Mouse (Mus musculus): ENCODE data around the gene Iqcf1.

Gene Iqcf1

GRCm38 (mm10) chr9:106464751-106465541 lies 34.8 kb upstream of the Iqcf1 start:
- 1% methylated on average over 99 of the region's 99 CpGs for WGBS

DNA sequence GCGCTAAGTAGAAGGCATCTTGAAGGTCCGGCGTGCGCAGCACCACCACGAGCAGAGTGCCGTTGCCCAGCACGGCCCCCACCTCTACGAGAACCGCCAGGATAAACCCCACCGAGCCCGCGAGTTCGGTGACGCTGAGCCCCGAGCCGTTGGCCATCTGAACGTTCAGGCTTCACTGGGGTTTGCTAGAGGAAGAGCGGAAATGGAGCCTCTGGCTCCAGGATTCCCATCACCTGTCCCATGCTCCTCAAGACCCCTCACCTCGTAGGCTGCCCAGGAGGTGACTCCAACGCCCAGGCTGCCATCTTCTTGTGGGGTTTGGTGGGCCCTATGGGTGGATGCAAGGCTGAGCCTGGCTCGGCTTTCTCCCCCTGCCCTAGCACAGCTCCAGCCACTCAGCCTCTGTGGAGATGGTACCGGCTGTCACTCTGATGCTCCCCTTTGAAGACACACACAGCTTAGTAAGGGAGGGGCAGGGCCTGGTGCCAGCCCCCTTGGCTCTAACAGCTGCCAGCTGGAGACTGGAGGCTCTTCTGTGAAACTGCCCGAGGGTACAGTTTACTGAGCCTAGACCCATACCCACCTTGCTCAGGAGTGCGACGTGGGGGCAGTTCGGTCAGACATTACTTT lies 34.1 kb upstream of the Iqcf1 start, which contains the start of gene Gpr62:
Gene Gpr62, minus strand, starts transcription at position 368 of the 630 bp plus-strand sequence.
- WGBS: 14% methylated on average over 26 of the region's 26 CpGs

GRCm38 (mm10) chr9:106466721-106467120 lies 33.0 kb upstream of the Iqcf1 start:
- WGBS: 91% methylated on average over 6 of the region's 6 CpGs

DNA sequence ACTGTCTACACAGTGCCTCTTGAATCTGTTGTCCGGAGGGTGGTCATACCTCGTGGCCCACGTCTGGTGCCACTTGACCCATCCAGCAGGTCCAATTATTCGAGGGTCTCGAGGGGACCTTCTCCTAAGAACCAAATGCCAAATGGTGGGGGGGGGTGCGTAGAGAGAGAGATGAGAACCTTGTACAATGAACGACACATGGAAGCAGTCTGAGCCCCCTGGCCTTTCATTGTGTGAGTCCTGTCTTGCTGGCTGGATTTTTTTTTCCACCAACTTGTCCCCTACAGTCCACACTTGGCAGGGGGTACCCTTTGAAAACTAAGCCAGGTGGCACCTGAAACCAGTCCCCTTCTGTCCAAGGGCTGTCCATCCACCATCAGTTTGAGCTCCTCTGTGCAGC lies 32.0 kb upstream of the Iqcf1 start:
- 89% methylated on average over 7 of the region's 7 CpGs for WGBS

DNA sequence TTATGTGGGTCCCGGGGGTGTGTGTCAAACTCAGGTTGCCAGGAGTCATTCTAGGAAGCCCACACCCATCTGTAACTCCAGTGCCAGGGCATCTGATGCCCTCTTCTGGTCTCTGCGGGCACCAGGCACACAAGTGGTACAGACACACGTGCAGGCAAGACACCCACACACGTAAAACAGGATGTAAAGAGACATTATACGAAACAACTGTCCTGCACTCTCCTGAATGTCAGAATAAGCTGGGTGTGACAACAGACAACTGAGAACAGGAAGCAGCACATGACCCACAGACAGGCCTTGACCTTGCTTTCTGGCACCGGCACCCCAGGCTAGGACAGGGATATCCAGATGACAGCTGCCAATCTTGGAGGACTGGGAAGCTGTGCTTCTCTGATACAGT lies 30.4 kb upstream of the Iqcf1 start:
- 50% methylated on average over 6 of the region's 6 CpGs for WGBS

- WGBS: 62% methylated on average over 9 of the region's 9 CpGs
Observed at GRCm38 (mm10) chr9:106469776-106470175, 30.0 kb upstream of the Iqcf1 start.

- 65% methylated on average over 14 of the region's 14 CpGs for WGBS
Observed at GRCm38 (mm10) chr9:106470991-106471750, 28.6 kb upstream of the Iqcf1 start.

GRCm38 (mm10) chr9:106471892-106472291 lies 27.9 kb upstream of the Iqcf1 start:
- 35% methylated on average over 5 of the region's 5 CpGs for WGBS

DNA sequence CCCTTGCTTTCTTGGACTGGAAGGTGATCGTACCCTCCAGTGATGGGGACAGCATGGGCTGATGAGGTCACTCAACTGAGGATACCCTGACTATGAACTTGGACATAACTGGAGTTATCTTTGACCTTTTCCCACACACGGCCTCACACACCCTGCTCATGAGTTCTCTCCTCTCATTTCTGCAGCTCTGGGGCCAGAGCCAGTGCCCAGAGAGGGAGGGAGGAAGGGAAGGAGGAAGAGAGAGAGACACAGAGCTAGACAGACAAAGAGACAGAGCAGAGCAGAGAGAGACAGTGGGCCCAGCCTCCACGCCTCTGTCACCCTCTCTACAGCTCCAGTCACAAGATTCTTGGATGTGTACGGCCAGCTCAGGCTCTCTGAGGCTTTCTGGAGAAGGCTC lies 27.4 kb upstream of the Iqcf1 start:
- WGBS: 70% methylated on average over 4 of the region's 4 CpGs

- 92% methylated on average over 16 of the region's 16 CpGs for WGBS
Observed at GRCm38 (mm10) chr9:106473081-106473752, 26.6 kb upstream of the Iqcf1 start.

DNA sequence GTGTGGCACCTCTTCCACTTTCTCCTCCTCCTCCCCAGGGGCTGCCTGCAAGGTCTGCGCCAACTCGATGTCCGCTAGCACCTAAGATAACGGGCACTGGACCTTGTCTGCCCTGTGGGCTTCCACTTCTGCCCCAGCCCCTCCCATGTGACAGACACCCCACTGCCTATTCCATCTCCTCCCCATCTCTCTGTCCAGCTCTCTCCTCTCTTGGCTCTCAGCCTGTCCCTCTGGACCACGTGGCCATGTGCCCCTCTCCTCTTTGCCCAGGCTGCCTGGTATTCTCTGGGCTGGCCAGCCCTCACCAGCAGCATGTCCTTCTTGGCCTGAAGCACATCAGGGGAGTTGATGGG lies 26.0 kb upstream of the Iqcf1 start:
- WGBS: 81% methylated on average over 5 of the region's 5 CpGs

GRCm38 (mm10) chr9:106474456-106474855 lies 25.3 kb upstream of the Iqcf1 start:
- WGBS: 26% methylated on average over 6 of the region's 6 CpGs

- WGBS: 58% methylated on average over 7 of the region's 7 CpGs
Observed at GRCm38 (mm10) chr9:106475046-106475445, 24.7 kb upstream of the Iqcf1 start.

GRCm38 (mm10) chr9:106475663-106476001 lies 24.1 kb upstream of the Iqcf1 start, which contains the start of gene Rrp9:
Rrp9 (plus strand) TSS chr9:106475963.
- 84% methylated on average over 10 of the region's 10 CpGs for WGBS

GRCm38 (mm10) chr9:106476002-106476923 lies 23.5 kb upstream of the Iqcf1 start:
- 21% methylated on average over 16 of the region's 16 CpGs for WGBS

DNA sequence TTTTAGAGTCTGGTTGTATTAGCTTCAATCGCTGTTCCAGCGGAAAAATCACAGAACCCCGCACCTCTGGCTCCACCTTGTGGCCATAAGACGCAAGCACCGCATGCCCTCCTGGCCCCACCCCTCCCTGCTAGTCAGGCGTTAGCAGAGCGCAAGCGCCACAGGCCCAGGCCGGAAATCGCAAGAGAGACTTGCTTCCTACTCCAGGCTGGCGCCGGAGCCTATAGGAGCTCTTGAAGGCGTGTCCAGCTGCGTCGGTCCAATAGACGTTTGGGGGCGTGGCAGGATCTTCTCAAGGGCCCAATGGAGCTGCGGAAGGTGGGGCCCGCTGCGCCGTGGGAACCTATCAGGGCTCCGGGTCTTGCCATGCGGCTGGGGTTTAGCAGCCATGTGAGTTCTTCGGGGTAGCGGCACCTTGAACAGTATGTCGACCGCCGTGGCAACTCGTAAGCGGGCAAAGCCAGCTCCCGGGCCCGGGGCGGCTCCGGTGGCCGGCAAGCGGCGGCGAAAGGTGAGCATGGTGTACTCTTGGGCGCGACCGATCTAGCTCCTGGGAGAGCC lies 22.8 kb upstream of the Iqcf1 start, which contains the start of gene Parp3:
Gene Parp3, minus strand, starts transcription at position 26 of the 561 bp plus-strand sequence.
- under 1% methylated on average over 41 of the region's 41 CpGs for WGBS

DNA sequence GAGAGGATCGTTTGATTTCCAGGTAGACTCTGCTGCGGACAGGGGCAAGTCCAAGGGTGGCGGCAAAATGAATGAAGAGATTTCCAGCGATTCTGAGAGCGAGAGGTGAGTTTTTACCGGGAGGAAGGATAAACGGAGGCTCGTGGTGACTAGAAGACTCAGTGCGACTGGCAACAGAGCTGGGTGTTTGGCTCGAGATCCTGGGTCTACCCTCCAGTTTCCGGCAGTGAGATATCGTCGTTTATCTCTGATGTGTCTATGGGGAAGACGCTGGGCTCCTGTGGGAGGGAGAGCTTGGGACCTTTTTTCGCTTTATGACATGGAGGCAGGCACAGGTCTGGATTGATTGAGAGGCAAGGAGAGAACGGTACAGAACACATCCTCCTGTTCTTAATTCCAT lies 22.1 kb upstream of the Iqcf1 start:
- 2% methylated on average over 16 of the region's 16 CpGs for WGBS

- 76% methylated on average over 9 of the region's 9 CpGs for WGBS
Observed at GRCm38 (mm10) chr9:106478101-106478500, 21.7 kb upstream of the Iqcf1 start.

DNA sequence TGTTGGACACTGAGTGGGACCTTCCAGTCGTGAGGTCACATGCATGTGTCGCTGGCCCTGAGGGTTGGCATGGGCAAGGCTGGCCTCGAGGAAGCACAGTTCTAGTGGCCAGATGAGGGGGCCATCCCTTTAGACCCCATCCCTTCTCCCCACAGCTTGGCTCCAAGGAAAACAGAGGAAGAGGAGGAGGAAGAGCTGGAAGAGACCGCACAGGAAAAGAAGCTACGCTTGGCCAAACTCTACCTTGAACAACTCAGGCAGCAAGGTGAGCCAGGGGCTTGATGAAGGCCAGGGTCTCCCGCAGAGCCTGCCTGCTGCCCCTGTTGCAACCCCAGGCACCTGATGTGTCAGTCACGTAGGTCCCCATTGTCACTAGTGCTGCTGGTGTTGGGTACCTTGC lies 19.2 kb upstream of the Iqcf1 start:
- WGBS: 95% methylated on average over 7 of the region's 7 CpGs

- 95% methylated on average over 15 of the region's 15 CpGs for WGBS
Observed at GRCm38 (mm10) chr9:106481075-106481474, 18.7 kb upstream of the Iqcf1 start.

- 90% methylated on average over 13 of the region's 13 CpGs for WGBS
Observed at GRCm38 (mm10) chr9:106481676-106482075, 18.1 kb upstream of the Iqcf1 start.

Measured in cerebral cortex, adult 2 months (tissue).